Mouse (Mus musculus) cerebellum, adult (tissue): ENCODE measurements at regions not wholly inside any gene's neighbourhood (a gene's known extent, or its start where the extent isn't known, plus 50 kb on each side); places are given as distances from the start of the nearest gene placed in this dataset.

ENCODE experiments used
- ATAC-seq: cut with Nextera tagmentation; 2 replicates; pipeline ENCODE4 v1.9.2; 2017; ENCODE audit warnings: mild to moderate bottlenecking, moderate library complexity, mixed read lengths; ENCODE audit not compliant: insufficient number of reproducible peaks, low FRiP score, low TSS enrichment

- ATAC-seq, result peak; percentile 53
Observed at GRCm38 (mm10) chr14:76658952-76659502, 102.3 kb upstream of the Serp2 start.

- ATAC-seq, result no peak
Observed at GRCm38 (mm10) chr14:76657784-76658610, 101.3 kb upstream of the Serp2 start.

GRCm38 (mm10) chr14:76657375-76657774 is 100.7 kb upstream of the Serp2 start:
- peak; percentile 37; the same call in 1 of the 2 replicates for ATAC-seq

- no peak for ATAC-seq
Observed at GRCm38 (mm10) chr14:76652356-76653126, 95.9 kb upstream of the Serp2 start.

- no peak for ATAC-seq
Observed at GRCm38 (mm10) chr14:76651096-76651495, 94.4 kb upstream of the Serp2 start.

- ATAC-seq, result no peak
Observed at GRCm38 (mm10) chr14:76649927-76650326, 93.2 kb upstream of the Serp2 start.

- no peak for ATAC-seq
Observed at GRCm38 (mm10) chr14:76644716-76645115, 88.0 kb upstream of the Serp2 start.

GRCm38 (mm10) chr14:76641752-76642529 is 85.3 kb upstream of the Serp2 start:
- ATAC-seq, result no peak

- no peak for ATAC-seq
Observed at GRCm38 (mm10) chr14:76633170-76633569, 76.5 kb upstream of the Serp2 start.

- ATAC-seq, result no peak
Observed at GRCm38 (mm10) chr14:76632763-76633162, 76.1 kb upstream of the Serp2 start.

- ATAC-seq, result no peak
Observed at GRCm38 (mm10) chr14:76631740-76632139, 75.1 kb upstream of the Serp2 start.

- ATAC-seq, result no peak
Observed at GRCm38 (mm10) chr14:76631181-76631580, 74.5 kb upstream of the Serp2 start.

GRCm38 (mm10) chr14:76629913-76630478 is 73.3 kb upstream of the Serp2 start:
- no peak for ATAC-seq

GRCm38 (mm10) chr14:76628182-76628892 is 71.6 kb upstream of the Serp2 start:
- ATAC-seq, result peak; percentile 70

GRCm38 (mm10) chr14:76625589-76626368 is 69.1 kb upstream of the Serp2 start:
- no peak for ATAC-seq

- ATAC-seq, result no peak
Observed at GRCm38 (mm10) chr14:76624626-76625378, 68.1 kb upstream of the Serp2 start.

- ATAC-seq, result no peak
Observed at GRCm38 (mm10) chr14:76623371-76623988, 66.8 kb upstream of the Serp2 start.
